Mouse (Mus musculus) thymus, adult 2 months (tissue): ENCODE data around the gene Slc43a1.

Source experiments
- CTCF ChIP-seq: fragments of 200-500 bp; IDR thresholded peaks from 2 replicates; pipeline ENCODE4 v1.5.1; 2012; ENCODE audit warnings: mild to moderate bottlenecking, control low read depth, low read length, moderate library complexity, borderline replicate concordance; ENCODE audit not compliant: control insufficient read depth, poor library complexity, insufficient read depth; ENCODE audit errors: extremely low read depth
- POLR2A ChIP-seq: fragments of 200-500 bp; IDR thresholded peaks from 2 replicates; pipeline ENCODE4 v1.6.1; 2012; ENCODE audit warnings: mild to moderate bottlenecking, low read length, control low read depth, moderate library complexity; ENCODE audit not compliant: control insufficient read depth, poor library complexity, insufficient read depth; ENCODE audit errors: extremely low read depth

- no peak for TF ChIP-seq POLR2A
- TF ChIP-seq CTCF, result no peak
Measured at GRCm38 (mm10) chr2:84803963-84804362, 34.7 kb upstream of the Slc43a1 start.
